Mouse (Mus musculus) ES-E14 (cell line): ENCODE results near the gene Gclm. TPM values are rescaled to one million over a fixed set of nuclear protein-coding genes. Genes with fewer than 3 reads are reported as not detected.
"Not testable (repeated sequence)": the region's sequence is repeated elsewhere in the genome, so short reads cannot be mapped to it uniquely, and the experiment has no call there.

ENCODE experiments used
- DNase-seq: peaks from one replicate; pipeline ENCODE4 v3.0.0-alpha.2; 2013; ENCODE audit warnings: low read depth, low spot score
- H3K27ac ChIP-seq: 2 replicates; pipeline ENCODE4 v1.5.1; 2012; ENCODE audit warnings: low read depth, mild to moderate bottlenecking, low read length, moderate library complexity, mixed read lengths; ENCODE audit not compliant: poor library complexity, insufficient read depth, severe bottlenecking
- H3K36me3 ChIP-seq: 2 replicates; pipeline ENCODE4 v1.6.1; 2012; ENCODE audit warnings: mild to moderate bottlenecking, low read length, moderate library complexity, mixed read lengths; ENCODE audit not compliant: control insufficient read depth, poor library complexity, insufficient read depth, severe bottlenecking
- H3K4me1 ChIP-seq, 2 experiments: fragments of 150-350 bp in 1 of 2; sonication (generic) in 1 of 2; 2 replicates each; pipeline ENCODE4 v1.6.1; 2012; ENCODE audit warnings: low read length in 2 of 2, mild to moderate bottlenecking in 1 of 2, mixed read lengths in 1 of 2; ENCODE audit not compliant: control insufficient read depth in 2 of 2, insufficient read depth in 2 of 2, poor library complexity in 1 of 2
- H3K4me3 ChIP-seq, 2 experiments: fragments of 150-350 bp in 1 of 2; sonication (generic) in 1 of 2; 2 replicates each; pipeline ENCODE4 v1.5.1; 2012; ENCODE audit warnings: low read length in 2 of 2, low read depth in 1 of 2, mild to moderate bottlenecking in 1 of 2, mixed read lengths in 1 of 2; ENCODE audit not compliant: insufficient read depth in 1 of 2, poor library complexity in 1 of 2, severe bottlenecking in 1 of 2
- H3K9ac ChIP-seq: 2 replicates; pipeline ENCODE4 v1.6.1; 2012; ENCODE audit warnings: low read depth, mild to moderate bottlenecking, low read length, mixed read lengths; ENCODE audit not compliant: poor library complexity, insufficient read depth, severe bottlenecking
- H3K9me3 ChIP-seq: fragments of 150-350 bp; sonication (generic); 2 replicates; pipeline ENCODE4 v1.6.1; 2012; ENCODE audit warnings: low read depth, mild to moderate bottlenecking, low read length; ENCODE audit not compliant: control insufficient read depth, insufficient read depth
- CHD2 ChIP-seq: IDR thresholded peaks from 2 replicates; pipeline ENCODE4 v1.6.1; 2014; ENCODE audit warnings: mild to moderate bottlenecking, low read depth, low read length, inconsistent platforms
- HCFC1 ChIP-seq: IDR thresholded peaks from 2 replicates; pipeline ENCODE4 v1.6.1; 2012; ENCODE audit warnings: low read length, inconsistent platforms, borderline replicate concordance; ENCODE audit not compliant: insufficient read depth
- MAFK ChIP-seq: IDR thresholded peaks from 2 replicates; pipeline ENCODE4 v1.6.1; 2014; ENCODE audit warnings: mild to moderate bottlenecking, low read depth, low read length, inconsistent platforms; ENCODE audit not compliant: insufficient read depth
- ZC3H11A ChIP-seq: IDR thresholded peaks from 2 replicates; pipeline ENCODE4 v1.6.1; 2012; ENCODE audit warnings: low read depth, mild to moderate bottlenecking, inconsistent platforms, low read length, borderline replicate concordance
- ZNF384 ChIP-seq: IDR thresholded peaks from 2 replicates; pipeline ENCODE4 v1.6.1; 2012; ENCODE audit warnings: low read depth, low read length, inconsistent platforms
- in situ Hi-C, 2 experiments: fragments of 600-800 bp; cut with MboI; formaldehyde crosslinking; loops; one replicate each; pipeline ENCODE4 v1.15.1; 2025; ENCODE audit warnings: low sequenced_read_pairs in 2 of 2, inconsistent platforms in 1 of 2; ENCODE audit not compliant: unreplicated experiment in 2 of 2
- total RNA-seq: library from RNA; depleted of rRNA; stranded (reverse); fragments of 300-350 nt; gene quantifications from 2 replicates; pipeline ENCODE4 v1.2.3, GENCODE M21; 2012

Gene Gclm
- total RNA-seq, 1 experiment, result 62.8 TPM

- H3K9me3 ChIP-seq, result no peaks in the 10 kb centered on the region
- TF ChIP-seq MAFK, result no peak
- no peaks in the 10 kb centered on the region for H3K36me3 ChIP-seq
- in situ Hi-C loops, result no loop called here
- peaks cover 13% of the 10 kb centered on the region in 2 experiments; a peak in 3 of 4 replicates for H3K4me1 ChIP-seq
- H3K9ac ChIP-seq, result peak overlapping the region; percentile 68
- no peak overlapping the region for H3K27ac ChIP-seq
- DNase-seq, result no peak
- H3K4me3 ChIP-seq, result peak overlapping the region; percentile 83 to 87
These were observed 1.0 kb downstream of the Gclm start for GRCm38 (mm10) chr3:122246406-122246805.

- H3K36me3 ChIP-seq, result no peaks in the 10 kb centered on the region
- peak overlapping the region; percentile 83 to 87 for H3K4me3 ChIP-seq
- H3K9ac ChIP-seq, result peak overlapping the region; percentile 47; the same call in 1 of the 2 replicates
- no peaks in the 10 kb centered on the region for H3K9me3 ChIP-seq
- H3K4me1 ChIP-seq, result peaks cover 13% of the 10 kb centered on the region in 2 experiments; a peak in 3 of 4 replicates
- DNase-seq, result no peak
- H3K27ac ChIP-seq, result no peak overlapping the region
- TF ChIP-seq MAFK (no peak), ZNF384 (no peak), CHD2 (no peak), ZC3H11A (no peak), HCFC1 (no peak)
- in situ Hi-C loops, result no loop called here
These were observed 1.8 kb downstream of the Gclm start for GRCm38 (mm10) chr3:122246986-122247767.

GRCm38 (mm10) chr3:122247768-122248100 is 2.4 kb downstream of the Gclm start:
- Histone ChIP-seq H3K4me1 (peaks cover 8 to 15% of the 10 kb centered on the region in 2 experiments; a peak in 3 of 4 replicates), H3K36me3 (no peaks in the 10 kb centered on the region), H3K9ac (no peak overlapping the region), H3K9me3 (no peaks in the 10 kb centered on the region), H3K4me3 (0 out of 4 replicates have a peak overlapping the region, but pooled peaks of 1 of the 2 experiments have one; percentile 4), H3K27ac (no peak overlapping the region)
- TF ChIP-seq ZNF384 (no peak), CHD2 (no peak), HCFC1 (no peak), ZC3H11A (no peak)
- DNase-seq, result no peak
- in situ Hi-C loops, result no loop called here

- Histone ChIP-seq H3K27ac (no peak overlapping the region), H3K9me3 (no peaks in the 10 kb centered on the region), H3K9ac (no peak overlapping the region), H3K4me1 (peaks cover 0 to 6% of the 10 kb centered on the region in 2 experiments; a peak in 1 of 4 replicates), H3K4me3 (no peak overlapping the region), H3K36me3 (peaks cover 3% of the 10 kb centered on the region; the same call in 1 of the 2 replicates)
- DNase-seq, result no peak
- in situ Hi-C loops, result no loop called here
- TF ChIP-seq CHD2 (no peak), ZC3H11A (no peak), HCFC1 (no peak), ZNF384 (no peak), MAFK (no peak)
These were observed 7.3 kb downstream of the Gclm start for GRCm38 (mm10) chr3:122252466-122253253.

GRCm38 (mm10) chr3:122254050-122254449 is 8.7 kb downstream of the Gclm start:
- H3K36me3 ChIP-seq, H3K9me3 ChIP-seq, H3K9ac ChIP-seq, in situ Hi-C loops, H3K27ac ChIP-seq, DNase-seq, H3K4me3 ChIP-seq, H3K4me1 ChIP-seq: not testable (repeated sequence)
